Mouse (Mus musculus): ENCODE results near the gene Pdcd1lg2. TPM values are rescaled to one million over a fixed set of nuclear protein-coding genes. Genes with fewer than 3 reads are reported as not detected.

The Pdcd1lg2 gene
- total and polyA plus RNA-seq, 3 experiments: 1.7 to 5.4 TPM; not detected in 1

DNA sequence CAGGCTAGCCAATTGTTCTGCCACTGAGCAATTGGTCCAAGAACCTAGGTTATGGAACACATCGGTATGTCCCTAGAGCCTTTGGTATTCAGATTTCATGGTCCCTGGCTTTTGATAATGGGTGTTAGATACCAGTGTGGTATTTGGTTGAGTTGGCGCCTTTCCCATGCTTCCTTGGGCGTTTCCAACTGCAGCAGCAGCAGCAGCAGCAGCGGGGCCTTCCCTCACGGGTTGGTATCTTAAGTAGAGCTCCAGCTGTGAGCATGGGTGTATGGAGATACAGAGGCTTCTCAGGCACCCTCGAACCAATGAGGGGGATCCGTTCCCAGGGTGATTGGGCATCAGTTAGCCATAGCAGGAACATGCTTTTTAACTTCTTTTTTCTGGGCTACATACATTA lies 97.5 kb downstream of the Pdcd1lg2 start:
- Histone ChIP-seq H3K4me1 (ENCODE audit: control insufficient read depth in 1 of 2, insufficient read depth in 2 of 2, low read length in 2 of 2) (peaks cover 9 to 37% of the 10 kb centered on the region in 2 experiments), H3K79me2 (ENCODE audit: control insufficient read depth, insufficient read depth, low read length, poor library complexity) (no peaks in the 10 kb centered on the region), H3K36me3 (ENCODE audit: control insufficient read depth in 1 of 2, insufficient read depth in 2 of 2, low read length in 2 of 2) (peaks cover 0 to 30% of the 10 kb centered on the region in 2 experiments; a peak in 2 of 4 replicates), H3K27me3 (ENCODE audit: control insufficient read depth in 1 of 2, insufficient read depth in 2 of 2, low read length in 2 of 2) (no peaks in the 10 kb centered on the region), H3K9me3 (replicated peaks; ENCODE audit: insufficient read depth, low read length) (no peaks in the 10 kb centered on the region), H3K27ac (ENCODE audit: control insufficient read depth, low read depth, low read length) (no peak overlapping the region; the same call in 1 of the 2 replicates), H3K4me3 (ENCODE audit: control insufficient read depth in 1 of 2, insufficient read depth in 1 of 2, low read depth in 2 of 2, low read length in 2 of 2) (no peak overlapping the region), H3K9ac (ENCODE audit: control insufficient read depth, low read depth, low read length, poor library complexity, severe bottlenecking) (no peak overlapping the region)
- TF ChIP-seq ZMIZ1 (IDR thresholded peaks at IDR 0.05; ENCODE audit: low read depth, low read length) (no peak), JUND (IDR thresholded peaks at IDR 0.05; ENCODE audit: low read depth, low read length) (no peak), TBP (IDR thresholded peaks at IDR 0.05; ENCODE audit: low read depth, low read length) (no peak), MAZ (IDR thresholded peaks at IDR 0.05; ENCODE audit: low read depth, low read length) (no peak), USF2 (IDR thresholded peaks at IDR 0.05; ENCODE audit: borderline replicate concordance in 1 of 2, insufficient read depth in 1 of 2, low read depth in 1 of 2, low read length in 2 of 2) (no peak), GATA1 (IDR thresholded peaks at IDR 0.05; ENCODE audit: low read depth, low read length) (peak; percentile 94), ZNF384 (IDR thresholded peaks at IDR 0.05; ENCODE audit: low read depth, low read length) (no peak), TAL1 (IDR thresholded peaks at IDR 0.05; ENCODE audit: low read length) (peak; percentile 73)
- DNase-seq (ENCODE audit: low read depth, low spot score): peak; percentile 99

GRCm38 (mm10) chr19:29509857-29510256 lies 99.1 kb downstream of the Pdcd1lg2 start:
- Histone ChIP-seq H3K36me3 (ENCODE audit: control insufficient read depth in 1 of 2, insufficient read depth in 2 of 2, low read length in 2 of 2) (peaks cover 0 to 24% of the 10 kb centered on the region in 2 experiments; a peak in 2 of 4 replicates), H3K27ac (ENCODE audit: control insufficient read depth, low read depth, low read length) (no peak overlapping the region), H3K27me3 (ENCODE audit: control insufficient read depth in 1 of 2, insufficient read depth in 2 of 2, low read length in 2 of 2) (no peaks in the 10 kb centered on the region), H3K79me2 (ENCODE audit: control insufficient read depth, insufficient read depth, low read length, poor library complexity) (no peaks in the 10 kb centered on the region), H3K9ac (ENCODE audit: control insufficient read depth, low read depth, low read length, poor library complexity, severe bottlenecking) (no peak overlapping the region), H3K4me3 (ENCODE audit: control insufficient read depth in 1 of 2, insufficient read depth in 1 of 2, low read depth in 2 of 2, low read length in 2 of 2) (no peak overlapping the region), H3K4me1 (ENCODE audit: control insufficient read depth in 1 of 2, insufficient read depth in 2 of 2, low read length in 2 of 2) (peaks cover 9 to 32% of the 10 kb centered on the region in 2 experiments), H3K9me3 (replicated peaks; ENCODE audit: insufficient read depth, low read length) (no peaks in the 10 kb centered on the region)
- DNase-seq (ENCODE audit: low read depth, low spot score): peak; percentile 70
- TF ChIP-seq ZMIZ1 (IDR thresholded peaks at IDR 0.05; ENCODE audit: low read depth, low read length) (no peak), RCOR1 (IDR thresholded peaks at IDR 0.05; ENCODE audit: low read depth, low read length) (no peak), POLR2AphosphoS5 (IDR thresholded peaks at IDR 0.05; ENCODE audit: borderline replicate concordance, low read depth, low read length) (peak; percentile 81; the same call in 1 of the 2 replicates), JUND (IDR thresholded peaks at IDR 0.05; ENCODE audit: low read depth, low read length) (no peak), NELFE (IDR thresholded peaks at IDR 0.05; ENCODE audit: low read depth, low read length) (no peak), POLR2A (IDR thresholded peaks at IDR 0.05; ENCODE audit: control insufficient read depth in 1 of 2, insufficient read depth in 1 of 2, low read depth in 1 of 2, low read length in 2 of 2, poor library complexity in 1 of 2) (no peak)

DNA sequence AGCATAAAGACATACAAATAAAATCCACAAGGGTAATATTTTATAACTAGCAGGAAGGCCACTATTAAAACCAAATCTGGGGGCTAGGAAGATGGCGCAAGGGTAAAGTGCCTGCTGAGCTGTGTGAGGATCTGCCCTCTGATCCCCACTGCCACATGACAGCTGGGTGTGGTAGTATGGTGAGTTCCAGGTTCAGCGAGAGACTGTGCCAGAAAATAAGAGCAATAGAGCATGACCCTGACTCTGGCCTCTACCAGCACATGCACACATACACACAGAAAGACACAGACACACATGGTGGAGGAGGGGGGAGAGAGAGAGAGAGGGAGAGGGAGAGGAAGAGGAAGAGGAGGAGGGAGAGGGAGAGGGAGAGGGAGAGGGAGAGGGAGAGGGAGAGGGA lies 101.1 kb downstream of the Pdcd1lg2 start:
- TF ChIP-seq USF2 (IDR thresholded peaks at IDR 0.05; ENCODE audit: borderline replicate concordance in 1 of 2, insufficient read depth in 1 of 2, low read depth in 1 of 2, low read length in 2 of 2) (no peak), CHD2 (IDR thresholded peaks at IDR 0.05; ENCODE audit: low read length) (no peak), POLR2AphosphoS2 (IDR thresholded peaks at IDR 0.05; ENCODE audit: low read length) (no peak), JUND (IDR thresholded peaks at IDR 0.05; ENCODE audit: low read depth, low read length) (no peak), CTCF (IDR thresholded peaks at IDR 0.05 in 2 of 3, conservative IDR thresholded peaks at IDR 0.05 in 1 of 3; ENCODE audit: control insufficient read depth in 1 of 3, insufficient read depth in 1 of 3, low read depth in 2 of 3, low read length in 3 of 3, poor library complexity in 1 of 3, severe bottlenecking in 1 of 3) (no peak), RCOR1 (IDR thresholded peaks at IDR 0.05; ENCODE audit: low read depth, low read length) (no peak), ZKSCAN1 (IDR thresholded peaks at IDR 0.05; ENCODE audit: low read depth, low read length) (no peak), MYC (IDR thresholded peaks at IDR 0.05; ENCODE audit: low read depth, low read length) (no peak), MEF2A (IDR thresholded peaks at IDR 0.05; ENCODE audit: extremely low read depth, insufficient replicate concordance, low read depth, low read length, poor library complexity, severe bottlenecking) (no peak), MYB (IDR thresholded peaks at IDR 0.05; ENCODE audit: low read depth, low read length) (no peak), GABPA (IDR thresholded peaks at IDR 0.05; ENCODE audit: low read depth, low read length) (no peak), MAZ (IDR thresholded peaks at IDR 0.05; ENCODE audit: low read depth, low read length) (no peak), EP300 (IDR thresholded peaks at IDR 0.05; ENCODE audit: low read depth in 1 of 2, low read length in 2 of 2) (no peak), ETS1 (IDR thresholded peaks at IDR 0.05; ENCODE audit: low read depth, low read length) (no peak), SMC3 (IDR thresholded peaks at IDR 0.05; ENCODE audit: low read depth, low read length) (no peak)
- Histone ChIP-seq H3K27me3 (ENCODE audit: control insufficient read depth in 1 of 2, insufficient read depth in 2 of 2, low read length in 2 of 2) (no peaks in the 10 kb centered on the region), H3K36me3 (ENCODE audit: control insufficient read depth in 1 of 2, insufficient read depth in 2 of 2, low read length in 2 of 2) (peaks cover 0 to 14% of the 10 kb centered on the region in 2 experiments; a peak in 2 of 4 replicates), H3K27ac (ENCODE audit: control insufficient read depth, low read depth, low read length) (no peak overlapping the region), H3K79me2 (ENCODE audit: control insufficient read depth, insufficient read depth, low read length, poor library complexity) (no peaks in the 10 kb centered on the region), H3K4me1 (ENCODE audit: control insufficient read depth in 1 of 2, insufficient read depth in 2 of 2, low read length in 2 of 2) (peaks cover 9 to 21% of the 10 kb centered on the region in 2 experiments), H3K9ac (ENCODE audit: control insufficient read depth, low read depth, low read length, poor library complexity, severe bottlenecking) (no peak overlapping the region), H3K9me3 (replicated peaks; ENCODE audit: insufficient read depth, low read length) (no peaks in the 10 kb centered on the region), H3K4me3 (ENCODE audit: control insufficient read depth in 1 of 2, insufficient read depth in 1 of 2, low read depth in 2 of 2, low read length in 2 of 2) (no peak overlapping the region)
- DNase-seq (ENCODE audit: low read depth, low spot score): no peak

Measured in MEL (cell line).